Mouse (Mus musculus) Patski (cell line): ENCODE measurements around the gene Id1. TPM values are rescaled to one million over a fixed set of nuclear protein-coding genes. Genes with fewer than 3 reads are reported as not detected.

Source experiments
- ATAC-seq: fragments of 100-300 bp; one replicate; pipeline ENCODE4 v1.8.0; 2021
- CTCF ChIA-PET: fragments of 350-600 bp; sonication (Branson Sonifier 250); formaldehyde crosslinking; loops from one replicate; lab custom pipeline; 2022; ENCODE audit warnings: inconsistent platforms; lab: Charles Lee
- POLR2A ChIA-PET: fragments of 350-600 bp; sonication (Branson Sonifier 250); formaldehyde crosslinking; loops from one replicate; lab custom pipeline; 2022; ENCODE audit warnings: antibody characterized with exemption, inconsistent platforms; lab: Charles Lee
- DNase-seq: peaks from one replicate; pipeline ENCODE4 v3.0.0-alpha.2; 2011; ENCODE audit warnings: low read depth, low spot score
- H3K27me3 ChIP-seq: fragments of 371-371 bp; one replicate; pipeline ENCODE4 v1.5.1; 2021
- CTCF ChIP-seq: fragments of 100-300 bp; IDR thresholded peaks from one replicate; pipeline ENCODE4 v1.5.1; 2021
- in situ Hi-C: fragments of 300-500 bp; cut with MboI; formaldehyde crosslinking; loops from 3 replicates; pipeline ENCODE4 v1.11.1; 2018; ENCODE audit warnings: low pct_unique_long_range_greater_than_20kb, mixed read lengths
- polyA plus RNA-seq: library from polyadenylated mRNA; unstranded; gene quantifications from one replicate; pipeline ENCODE4 v1.2.3, GENCODE M21; 2021

Gene Id1
- polyA plus RNA-seq, 1 experiment from 2014 or later: 117 TPM

- CTCF ChIA-PET: interaction anchor here (4.7 kb wide), 1 partner anchor 67 kb away, joined by 33 read pairs; no protein-coding TSS in a partner anchor
- POLR2A ChIA-PET: no interaction called here
- ATAC-seq (no peak), DNase-seq (no peak)
- no peaks in the 10 kb centered on the region for H3K27me3 ChIP-seq
- in situ Hi-C loops: no loop called here
- no peak for TF ChIP-seq CTCF
Measured at GRCm38 (mm10) chr2:152764172-152765044, 28.4 kb downstream of the Id1 start.

GRCm38 (mm10) chr2:152765045-152765674 is 29.1 kb downstream of the Id1 start:
- no peaks in the 10 kb centered on the region for H3K27me3 ChIP-seq
- no peak for TF ChIP-seq CTCF
- ATAC-seq: no peak
- in situ Hi-C loops: no loop called here
- POLR2A ChIA-PET: interaction anchor here (0.7 to 1.5 kb wide), 4 partner anchors 8 to 326 kb away, joined by 3 to 8 read pairs (median 4); no protein-coding TSS in a partner anchor
- CTCF ChIA-PET: interaction anchor here (2.7 to 4.7 kb wide), 5 partner anchors 11 to 71 kb away, joined by 8 to 33 read pairs (median 21); no protein-coding TSS in a partner anchor
- DNase-seq: no peak

GRCm38 (mm10) chr2:152766387-152767123 is 30.5 kb downstream of the Id1 start:
- no peak for DNase-seq
- in situ Hi-C loops: no loop called here
- no peaks in the 10 kb centered on the region for H3K27me3 ChIP-seq
- POLR2A ChIA-PET: interaction anchor here (0.6 to 1.5 kb wide), 6 partner anchors 9 to 383 kb away, joined by 3 to 8 read pairs (median 4); no protein-coding TSS in a partner anchor
- peak; percentile 94 for TF ChIP-seq CTCF
- peak; percentile 58 for ATAC-seq
- CTCF ChIA-PET: interaction anchor here (0.6 to 4.7 kb wide), 19 partner anchors 9 to 155 kb away, joined by 3 to 33 read pairs (median 6); no protein-coding TSS in a partner anchor

GRCm38 (mm10) chr2:152767618-152768271 is 31.7 kb downstream of the Id1 start:
- in situ Hi-C loops: no loop called here

GRCm38 (mm10) chr2:152769677-152770076 is 33.6 kb downstream of the Id1 start:
- no peak for TF ChIP-seq CTCF
- CTCF ChIA-PET: interaction anchor here (4.7 kb wide), 1 partner anchor 72 kb away, joined by 33 read pairs; no protein-coding TSS in a partner anchor
- no peak for ATAC-seq
- in situ Hi-C loops: no loop called here
- POLR2A ChIA-PET: no interaction called here
- no peaks in the 10 kb centered on the region for H3K27me3 ChIP-seq
- DNase-seq: no peak

More at GRCm38 (mm10) chr2:152767618-152768271, 31.7 kb downstream of the Id1 start:
- ChIA-PET CTCF (interaction anchor here (0.8 to 4.7 kb wide), 17 partner anchors 8 to 74 kb away, joined by 3 to 33 read pairs (median 6); no protein-coding TSS in a partner anchor), POLR2A (interaction anchor here (0.5 kb wide), 1 partner anchor 35 kb away, joined by 3 read pairs; no protein-coding TSS in a partner anchor)
- peak; percentile 75 for TF ChIP-seq CTCF
- ATAC-seq: peak; percentile 45
- H3K27me3 ChIP-seq: no peaks in the 10 kb centered on the region
- peak; percentile 6 for DNase-seq

- in situ Hi-C loops: no loop called here
- ATAC-seq: no peak
- POLR2A ChIA-PET: interaction anchor here (1.2 to 1.4 kb wide), 3 partner anchors 12 to 75 kb away, joined by 3 to 5 read pairs (median 3); no protein-coding TSS in a partner anchor
- CTCF ChIA-PET: interaction anchor here (1.6 kb wide), 1 partner anchor 75 kb away, joined by 5 read pairs; no protein-coding TSS in a partner anchor
- no peaks in the 10 kb centered on the region for H3K27me3 ChIP-seq
- DNase-seq: no peak
- TF ChIP-seq CTCF: no peak
Measured at GRCm38 (mm10) chr2:152771571-152771970, 35.5 kb downstream of the Id1 start.

GRCm38 (mm10) chr2:152772231-152772630 is 36.2 kb downstream of the Id1 start:
- ATAC-seq (no peak), DNase-seq (no peak)
- POLR2A ChIA-PET: interaction anchor here (1.2 to 1.4 kb wide), 2 partner anchors 11 to 57 kb away, joined by 3 to 5 read pairs; no protein-coding TSS in a partner anchor
- CTCF ChIA-PET: interaction anchor here (1.6 kb wide), 1 partner anchor 75 kb away, joined by 5 read pairs; no protein-coding TSS in a partner anchor
- no peaks in the 10 kb centered on the region for H3K27me3 ChIP-seq
- in situ Hi-C loops: no loop called here
- TF ChIP-seq CTCF: no peak

- no peak for TF ChIP-seq CTCF
- ChIA-PET CTCF (interaction anchor here (1.2 to 2.1 kb wide), 3 partner anchors 9 to 55 kb away, joined by 3 to 12 read pairs (median 3); no protein-coding TSS in a partner anchor), POLR2A (interaction anchor here (0.6 to 1.6 kb wide), 4 partner anchors 12 to 37 kb away, joined by 3 to 4 read pairs (median 4); no protein-coding TSS in a partner anchor)
- DNase-seq (no peak), ATAC-seq (no peak)
- in situ Hi-C loops: no loop called here
- H3K27me3 ChIP-seq: no peaks in the 10 kb centered on the region
Measured at GRCm38 (mm10) chr2:152775357-152775756, 39.3 kb downstream of the Id1 start.

GRCm38 (mm10) chr2:152776019-152776418 is 40.0 kb downstream of the Id1 start:
- in situ Hi-C loops: no loop called here
- ATAC-seq (no peak), DNase-seq (no peak)
- ChIA-PET CTCF (interaction anchor here (1.2 to 2.1 kb wide), 3 partner anchors 9 to 54 kb away, joined by 3 to 12 read pairs (median 3); no protein-coding TSS in a partner anchor), POLR2A (interaction anchor here (1.0 to 1.6 kb wide), 3 partner anchors 12 to 51 kb away, joined by 3 to 4 read pairs (median 3); no protein-coding TSS in a partner anchor)
- no peaks in the 10 kb centered on the region for H3K27me3 ChIP-seq
- no peak for TF ChIP-seq CTCF
